Mouse (Mus musculus): ENCODE data around the gene Gadl1. TPM values are rescaled to one million over a fixed set of nuclear protein-coding genes. Genes with fewer than 3 reads are reported as not detected.

Gadl1 gene
- polyA plus RNA-seq, 1 experiment from 2014 or later: 0.30 TPM

DNA sequence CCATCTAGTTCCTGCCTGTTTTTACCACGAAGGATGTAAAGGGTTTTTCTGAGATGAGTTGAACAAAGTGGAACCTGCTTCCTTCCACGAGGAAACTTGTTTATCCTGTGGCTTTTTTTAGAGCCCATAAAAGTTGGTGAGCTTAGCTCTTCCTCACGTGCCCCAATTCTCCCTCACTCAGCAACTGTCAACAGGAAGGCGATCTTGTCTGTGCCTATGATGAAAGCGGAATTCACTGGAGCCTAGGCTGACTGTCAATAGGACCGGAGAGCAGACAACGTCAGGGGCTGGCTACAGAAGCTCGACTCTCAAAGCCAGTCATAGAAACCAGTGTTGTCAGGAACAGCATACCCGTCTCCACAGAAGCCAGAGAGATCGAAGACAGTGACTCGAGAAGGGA, 192.6 kb downstream of the Gadl1 start:
- no peak overlapping the region for H3K4me3 ChIP-seq (ENCODE audit: low read depth, low read length)
- WGBS: 70% methylated on average over 11 of the region's 11 CpGs
- ATAC-seq: no peak
- H3K9me3 ChIP-seq (ENCODE audit: control insufficient read depth): no peaks in the 10 kb centered on the region
- H3K4me1 ChIP-seq (replicated peaks; ENCODE audit: control insufficient read depth, insufficient read depth, low read length): no peaks in the 10 kb centered on the region
- H3K36me3 ChIP-seq (ENCODE audit: control insufficient read depth, insufficient read depth): peaks cover 55% of the 10 kb centered on the region
- TF ChIP-seq CTCF (IDR thresholded peaks at IDR 0.05; ENCODE audit: low read depth): no peak
- H3K4me2 ChIP-seq (replicated peaks; ENCODE audit: low read depth): no peak overlapping the region
- no peaks in the 10 kb centered on the region for H3K27me3 ChIP-seq (replicated peaks; ENCODE audit: control insufficient read depth, insufficient read depth, low read length)
- no peak overlapping the region for H3K27ac ChIP-seq (ENCODE audit: low read depth, low read length)
- H3K9ac ChIP-seq (ENCODE audit: low read depth, low read length): no peak overlapping the region

- ATAC-seq: no peak
- peaks cover 82% of the 10 kb centered on the region for H3K36me3 ChIP-seq (ENCODE audit: control insufficient read depth, insufficient read depth)
- no peaks in the 10 kb centered on the region for H3K9me3 ChIP-seq (ENCODE audit: control insufficient read depth)
- no peak overlapping the region for H3K27ac ChIP-seq (ENCODE audit: low read depth, low read length)
- no peak overlapping the region for H3K4me2 ChIP-seq (replicated peaks; ENCODE audit: low read depth)
- no peaks in the 10 kb centered on the region for H3K4me1 ChIP-seq (replicated peaks; ENCODE audit: control insufficient read depth, insufficient read depth, low read length)
- no peak for TF ChIP-seq CTCF (IDR thresholded peaks at IDR 0.05; ENCODE audit: low read depth)
- H3K27me3 ChIP-seq (replicated peaks; ENCODE audit: control insufficient read depth, insufficient read depth, low read length): no peaks in the 10 kb centered on the region
- no peak overlapping the region for H3K4me3 ChIP-seq (ENCODE audit: low read depth, low read length)
- 91% methylated on average over 17 of the region's 17 CpGs for WGBS
- H3K9ac ChIP-seq (ENCODE audit: low read depth, low read length): no peak overlapping the region
Observed at GRCm38 (mm10) chr9:116104770-116105169, 195.5 kb downstream of the Gadl1 start.

DNA sequence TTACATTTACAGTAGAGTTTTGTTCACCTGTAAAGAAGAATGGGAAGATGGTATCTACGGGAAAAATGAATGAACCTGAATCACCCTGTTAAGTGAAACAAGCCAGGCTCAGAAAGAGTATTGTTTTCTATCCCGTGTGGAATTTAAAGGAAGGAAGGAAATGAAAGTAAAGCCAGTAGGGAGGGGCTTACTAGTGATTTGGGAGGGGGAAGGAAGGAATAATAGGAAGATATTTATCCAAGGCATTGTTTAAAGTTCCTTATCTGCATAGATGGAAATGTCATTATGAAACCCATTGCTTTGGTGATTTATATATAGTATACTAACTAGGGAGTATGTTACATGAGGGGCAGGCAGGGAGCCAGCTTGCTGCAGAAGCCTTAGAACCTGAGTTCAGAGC, 199.5 kb downstream of the Gadl1 start:
- TF ChIP-seq CTCF (IDR thresholded peaks at IDR 0.05; ENCODE audit: low read depth): no peak
- no peak for ATAC-seq
- H3K27me3 ChIP-seq (replicated peaks; ENCODE audit: control insufficient read depth, insufficient read depth, low read length): no peaks in the 10 kb centered on the region
- WGBS: 80% methylated on average over 2 of the region's 2 CpGs
- H3K27ac ChIP-seq (ENCODE audit: low read depth, low read length): no peak overlapping the region
- H3K4me1 ChIP-seq (replicated peaks; ENCODE audit: control insufficient read depth, insufficient read depth, low read length): no peaks in the 10 kb centered on the region
- no peak overlapping the region for H3K4me3 ChIP-seq (ENCODE audit: low read depth, low read length)
- no peaks in the 10 kb centered on the region for H3K9me3 ChIP-seq (ENCODE audit: control insufficient read depth)
- H3K4me2 ChIP-seq (replicated peaks; ENCODE audit: low read depth): no peak overlapping the region
- peaks cover 71% of the 10 kb centered on the region for H3K36me3 ChIP-seq (ENCODE audit: control insufficient read depth, insufficient read depth)
- no peak overlapping the region for H3K9ac ChIP-seq (ENCODE audit: low read depth, low read length)

- Histone ChIP-seq H3K27ac (ENCODE audit: low read depth, low read length) (no peak overlapping the region), H3K4me1 (replicated peaks; ENCODE audit: control insufficient read depth, insufficient read depth, low read length) (no peaks in the 10 kb centered on the region), H3K9ac (ENCODE audit: low read depth, low read length) (no peak overlapping the region), H3K4me3 (ENCODE audit: low read depth, low read length) (no peak overlapping the region), H3K27me3 (replicated peaks; ENCODE audit: control insufficient read depth, insufficient read depth, low read length) (no peaks in the 10 kb centered on the region), H3K4me2 (replicated peaks; ENCODE audit: low read depth) (no peak overlapping the region), H3K36me3 (ENCODE audit: control insufficient read depth, insufficient read depth) (peaks cover 58% of the 10 kb centered on the region), H3K9me3 (ENCODE audit: control insufficient read depth) (no peaks in the 10 kb centered on the region)
- WGBS: 71% methylated on average over 9 of the region's 9 CpGs
- TF ChIP-seq CTCF (IDR thresholded peaks at IDR 0.05; ENCODE audit: low read depth): no peak
- ATAC-seq: peak; percentile 49; the same call in 1 of the 2 replicates
Observed at GRCm38 (mm10) chr9:116111149-116111970, 202.1 kb downstream of the Gadl1 start.

DNA sequence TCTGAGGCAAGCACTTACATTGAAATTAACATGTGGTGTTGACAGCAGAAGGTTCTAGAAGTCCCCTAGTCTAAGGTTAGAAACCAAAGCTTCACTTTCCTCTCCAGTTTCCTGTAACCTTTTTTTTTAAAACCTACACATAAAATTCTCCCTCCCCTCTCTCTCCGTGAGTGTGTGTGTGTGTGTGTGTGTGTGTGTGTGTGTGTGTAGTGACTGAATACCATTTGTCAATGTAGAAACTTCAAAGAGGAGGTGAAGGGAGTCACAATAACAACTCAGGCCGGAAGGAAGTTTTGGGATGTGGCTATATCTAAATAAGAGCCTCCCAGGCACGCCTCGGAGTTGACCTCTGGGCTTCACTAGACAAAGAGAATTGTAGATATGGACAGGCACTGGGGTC, 205.1 kb downstream of the Gadl1 start:
- no peak for ATAC-seq
- 37% methylated on average over 4 of the region's 4 CpGs for WGBS

GRCm38 (mm10) chr9:116115875-116116274, 206.6 kb downstream of the Gadl1 start:
- H3K9me3 ChIP-seq (ENCODE audit: control insufficient read depth): no peaks in the 10 kb centered on the region
- H3K27ac ChIP-seq (ENCODE audit: low read depth, low read length): no peak overlapping the region
- TF ChIP-seq CTCF (IDR thresholded peaks at IDR 0.05; ENCODE audit: low read depth): no peak
- no peaks in the 10 kb centered on the region for H3K27me3 ChIP-seq (replicated peaks; ENCODE audit: control insufficient read depth, insufficient read depth, low read length)
- 93% methylated on average over 7 of the region's 7 CpGs for WGBS
- ATAC-seq: no peak
- H3K4me3 ChIP-seq (ENCODE audit: low read depth, low read length): no peak overlapping the region
- peaks cover 42% of the 10 kb centered on the region; the same call in 1 of the 2 replicates for H3K36me3 ChIP-seq (ENCODE audit: control insufficient read depth, insufficient read depth)
- H3K4me1 ChIP-seq (replicated peaks; ENCODE audit: control insufficient read depth, insufficient read depth, low read length): no peaks in the 10 kb centered on the region
- no peak overlapping the region for H3K9ac ChIP-seq (ENCODE audit: low read depth, low read length)
- no peak overlapping the region for H3K4me2 ChIP-seq (replicated peaks; ENCODE audit: low read depth)

More for the DNA sequence above, 205.1 kb downstream of the Gadl1 start:
- H3K36me3 ChIP-seq (ENCODE audit: control insufficient read depth, insufficient read depth): peaks cover 49% of the 10 kb centered on the region
- H3K4me3 ChIP-seq (ENCODE audit: low read depth, low read length): no peak overlapping the region
- no peaks in the 10 kb centered on the region for H3K27me3 ChIP-seq (replicated peaks; ENCODE audit: control insufficient read depth, insufficient read depth, low read length)
- TF ChIP-seq CTCF (IDR thresholded peaks at IDR 0.05; ENCODE audit: low read depth): no peak
- H3K4me2 ChIP-seq (replicated peaks; ENCODE audit: low read depth): no peak overlapping the region
- no peak overlapping the region for H3K9ac ChIP-seq (ENCODE audit: low read depth, low read length)
- no peaks in the 10 kb centered on the region for H3K4me1 ChIP-seq (replicated peaks; ENCODE audit: control insufficient read depth, insufficient read depth, low read length)
- no peaks in the 10 kb centered on the region for H3K9me3 ChIP-seq (ENCODE audit: control insufficient read depth)
- no peak overlapping the region for H3K27ac ChIP-seq (ENCODE audit: low read depth, low read length)

Data from intestine, postnatal 0 days (tissue).